Mouse (Mus musculus) heart, embryonic 13.5 days (tissue): ENCODE data around the gene Slco1a6. TPM values are rescaled to one million over a fixed set of nuclear protein-coding genes. Genes with fewer than 3 reads are reported as not detected.
"Not testable (repeated sequence)": the region's sequence is repeated elsewhere in the genome, so short reads cannot be mapped to it uniquely, and the experiment has no call there.

Experiments used
- ATAC-seq: fragments of 200-750 bp; cut with Nextera tagmentation; 2 replicates; pipeline ENCODE4 v1.8.0; 2017; ENCODE audit warnings: moderate TSS enrichment; ENCODE audit not compliant: insufficient number of reproducible peaks, low FRiP score, low TSS enrichment; ENCODE audit errors: extremely low read depth
- H3K27ac ChIP-seq: fragments of 300-500 bp; sonication (generic); replicated peaks from 2 replicates; pipeline ENCODE4 v1.5.1; 2015; ENCODE audit warnings: moderate library complexity, mild to moderate bottlenecking, inconsistent platforms
- H3K27me3 ChIP-seq: fragments of 300-500 bp; sonication (generic); replicated peaks from 2 replicates; pipeline ENCODE4 v1.6.1; 2015; ENCODE audit warnings: mild to moderate bottlenecking, inconsistent platforms
- H3K36me3 ChIP-seq: fragments of 300-500 bp; sonication (generic); 2 replicates; pipeline ENCODE4 v1.6.1; 2015; ENCODE audit warnings: mild to moderate bottlenecking, inconsistent platforms
- H3K4me1 ChIP-seq: fragments of 300-500 bp; sonication (generic); 2 replicates; pipeline ENCODE4 v1.6.1; 2015; ENCODE audit warnings: inconsistent platforms
- H3K4me2 ChIP-seq: fragments of 300-500 bp; sonication (generic); 2 replicates; pipeline ENCODE4 v1.6.1; 2015; ENCODE audit warnings: inconsistent platforms, mild to moderate bottlenecking, moderate library complexity
- H3K4me3 ChIP-seq: fragments of 300-500 bp; sonication (generic); 2 replicates; pipeline ENCODE4 v1.5.1; 2015; ENCODE audit warnings: moderate library complexity, mild to moderate bottlenecking, inconsistent platforms
- H3K9ac ChIP-seq: fragments of 300-500 bp; sonication (generic); 2 replicates; pipeline ENCODE4 v1.6.1; 2015; ENCODE audit warnings: inconsistent platforms, mild to moderate bottlenecking, moderate library complexity
- H3K9me3 ChIP-seq: fragments of 300-500 bp; sonication (generic); 2 replicates; pipeline ENCODE4 v1.6.1; 2016; ENCODE audit warnings: inconsistent platforms
- WGBS: fragments of 180-500 bp; shearing (Covaris S2); methylation state at CpG from one replicate; pipeline ENCODE4 v1.1.7; 2015; ENCODE audit warnings: mixed read lengths; 5-methylcytosine and 5-hydroxymethylcytosine counted together
- polyA plus RNA-seq: library from polyadenylated mRNA; unstranded; fragments of >200 nt; fragmentation: Nextera tagmentation; extraction: Ambion mirVana; gene quantifications from 2 replicates; pipeline ENCODE4 v1.2.1, GENCODE M21; 2015

Gene Slco1a6
- polyA plus RNA-seq, 1 experiment from 2014 or later, result not detected

DNA sequence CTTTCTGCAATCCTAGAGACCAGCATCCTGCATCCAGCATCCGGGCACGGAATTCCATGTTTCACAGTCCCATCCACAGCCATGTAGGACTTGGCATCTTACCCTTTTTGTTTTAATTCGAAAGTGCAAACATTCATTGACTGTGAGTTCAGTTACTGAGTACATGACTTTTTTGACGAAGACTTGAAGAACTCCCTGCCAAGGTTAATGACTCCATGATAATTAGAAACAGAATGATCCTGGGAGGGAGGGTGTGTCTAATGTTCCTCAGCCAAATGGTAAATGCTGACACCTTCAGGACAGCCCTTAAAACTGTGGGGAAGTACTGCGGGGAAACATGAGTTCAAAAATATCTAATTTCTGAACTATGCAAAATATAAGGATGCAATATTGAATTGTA lies 44.9 kb downstream of the Slco1a6 start:
- ATAC-seq, result no peak
- Histone ChIP-seq H3K9me3 (peaks cover 4% of the 10 kb centered on the region; the same call in 1 of the 2 replicates), H3K9ac (no peak overlapping the region), H3K36me3 (no peaks in the 10 kb centered on the region), H3K4me3 (no peak overlapping the region), H3K27me3 (no peaks in the 10 kb centered on the region), H3K4me2 (no peak overlapping the region), H3K27ac (no peak overlapping the region), H3K4me1 (no peaks in the 10 kb centered on the region)
- 73% methylated on average over 5 of the region's 5 CpGs for WGBS

GRCm38 (mm10) chr6:142161171-142161570 lies 47.1 kb downstream of the Slco1a6 start:
- 85% methylated on average over 2 of the region's 2 CpGs for WGBS
- no peak overlapping the region for H3K27ac ChIP-seq
- no peak overlapping the region for H3K4me2 ChIP-seq
- H3K4me1 ChIP-seq, result no peaks in the 10 kb centered on the region
- no peak for ATAC-seq
- H3K27me3 ChIP-seq, result no peaks in the 10 kb centered on the region
- H3K36me3 ChIP-seq, result no peaks in the 10 kb centered on the region
- H3K9me3 ChIP-seq, result no peaks in the 10 kb centered on the region
- H3K9ac ChIP-seq, result no peak overlapping the region
- no peak overlapping the region for H3K4me3 ChIP-seq

DNA sequence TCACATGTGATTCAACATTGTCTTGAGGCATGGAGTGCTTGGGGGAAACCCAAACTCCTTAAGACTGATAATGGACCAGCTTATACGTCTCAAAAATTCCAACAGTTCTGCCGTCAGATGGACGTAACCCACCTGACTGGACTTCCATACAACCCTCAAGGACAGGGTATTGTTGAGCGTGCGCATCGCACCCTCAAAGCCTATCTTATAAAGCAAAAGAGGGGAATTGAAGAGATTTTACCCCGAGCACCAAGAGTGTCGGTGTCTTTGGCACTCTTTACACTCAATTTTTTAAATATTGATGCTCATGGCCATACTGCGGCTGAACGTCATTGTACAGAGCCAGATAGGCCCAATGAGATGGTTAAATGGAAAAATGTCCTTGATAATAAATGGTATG lies 54.2 kb downstream of the Slco1a6 start:
- H3K27ac ChIP-seq, ATAC-seq, H3K27me3 ChIP-seq, H3K4me2 ChIP-seq, H3K9me3 ChIP-seq, H3K4me3 ChIP-seq, H3K9ac ChIP-seq, H3K36me3 ChIP-seq, H3K4me1 ChIP-seq: not testable (repeated sequence)
- 80% methylated on average over 5 of the region's 10 CpGs for WGBS

- no peaks in the 10 kb centered on the region for H3K36me3 ChIP-seq
- ATAC-seq, result no peak
- WGBS, result 86% methylated on average over 1 of the region's 1 CpGs
- no peak overlapping the region for H3K4me3 ChIP-seq
- no peak overlapping the region for H3K9ac ChIP-seq
- no peaks in the 10 kb centered on the region for H3K27me3 ChIP-seq
- no peak overlapping the region for H3K27ac ChIP-seq
- H3K9me3 ChIP-seq, result peaks cover 4% of the 10 kb centered on the region
- H3K4me2 ChIP-seq, result no peak overlapping the region
- no peaks in the 10 kb centered on the region for H3K4me1 ChIP-seq
Measured at GRCm38 (mm10) chr6:142148371-142148770, 60.0 kb downstream of the Slco1a6 start.

GRCm38 (mm10) chr6:142111667-142112305 lies 96.5 kb downstream of the Slco1a6 start:
- H3K4me2 ChIP-seq, result no peak overlapping the region
- 87% methylated on average over 3 of the region's 3 CpGs for WGBS
- no peaks in the 10 kb centered on the region for H3K27me3 ChIP-seq
- no peak for ATAC-seq
- H3K36me3 ChIP-seq, result no peaks in the 10 kb centered on the region
- H3K4me3 ChIP-seq, result no peak overlapping the region
- H3K9ac ChIP-seq, result no peak overlapping the region
- 0 out of 2 replicates have a peak, but pooled peaks cover 2% of the 10 kb centered on the region for H3K9me3 ChIP-seq
- no peaks in the 10 kb centered on the region for H3K4me1 ChIP-seq
- H3K27ac ChIP-seq, result no peak overlapping the region

- Histone ChIP-seq H3K4me3 (no peak overlapping the region), H3K36me3 (no peaks in the 10 kb centered on the region), H3K9me3 (no peaks in the 10 kb centered on the region), H3K27ac (no peak overlapping the region), H3K27me3 (no peaks in the 10 kb centered on the region), H3K4me2 (no peak overlapping the region), H3K4me1 (no peaks in the 10 kb centered on the region), H3K9ac (no peak overlapping the region)
- WGBS, result 72% methylated on average over 3 of the region's 3 CpGs
- ATAC-seq, result no peak
Measured at GRCm38 (mm10) chr6:142091126-142091525, 117.2 kb downstream of the Slco1a6 start.

GRCm38 (mm10) chr6:142058281-142058680 lies 150.0 kb downstream of the Slco1a6 start:
- H3K4me3 ChIP-seq, H3K4me1 ChIP-seq, H3K27ac ChIP-seq, H3K9me3 ChIP-seq, H3K27me3 ChIP-seq, ATAC-seq, H3K9ac ChIP-seq, H3K36me3 ChIP-seq, H3K4me2 ChIP-seq: not testable (repeated sequence)
- 66% methylated on average over 3 of the region's 3 CpGs for WGBS

DNA sequence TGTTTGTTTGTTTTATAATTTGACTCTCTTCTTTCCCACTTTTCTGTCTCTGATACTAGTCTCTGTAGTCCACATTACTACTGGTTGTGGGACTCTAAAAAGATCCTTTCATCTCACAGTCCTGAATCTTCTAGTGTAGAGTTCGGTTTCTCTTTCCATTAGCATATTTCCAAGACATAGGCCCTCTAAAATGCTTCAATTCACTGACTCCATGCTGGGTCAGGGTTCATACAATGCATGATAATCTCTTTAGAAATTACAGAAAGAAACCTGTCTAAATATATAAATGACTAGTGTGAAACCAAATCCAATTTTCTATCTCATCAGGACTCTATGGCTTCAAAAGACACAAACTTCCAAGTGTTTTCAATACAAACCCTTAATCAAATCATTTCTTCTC lies 160.6 kb downstream of the Slco1a6 start:
- H3K9ac ChIP-seq, result no peak overlapping the region
- H3K27ac ChIP-seq, result no peak overlapping the region
- no peak overlapping the region for H3K4me2 ChIP-seq
- H3K4me1 ChIP-seq, result no peaks in the 10 kb centered on the region
- WGBS, result 74% methylated on average over 1 of the region's 1 CpGs
- no peak for ATAC-seq
- no peak overlapping the region for H3K4me3 ChIP-seq
- H3K27me3 ChIP-seq, result no peaks in the 10 kb centered on the region
- no peaks in the 10 kb centered on the region for H3K36me3 ChIP-seq
- 0 out of 2 replicates have a peak, but pooled peaks cover 3% of the 10 kb centered on the region for H3K9me3 ChIP-seq

DNA sequence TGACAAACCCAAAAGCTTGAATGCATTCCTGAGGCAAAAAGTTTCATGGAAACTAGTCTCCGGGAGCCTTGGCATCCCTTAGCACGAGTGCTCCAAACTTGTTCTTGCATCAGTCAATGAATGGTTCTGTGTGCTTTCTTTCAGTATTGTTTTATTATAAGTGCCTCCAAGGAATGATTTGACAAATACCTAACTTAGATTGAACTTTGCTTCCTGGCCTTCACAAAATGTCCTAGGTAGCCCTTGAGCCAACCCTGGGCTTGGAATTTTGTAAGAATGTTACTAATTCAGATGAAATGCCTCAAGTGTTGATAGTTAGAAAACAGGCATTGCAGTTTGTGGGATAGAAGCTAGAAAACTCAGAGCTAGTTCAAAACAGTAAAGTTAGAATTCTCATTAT lies 162.6 kb downstream of the Slco1a6 start:
- no peak overlapping the region for H3K27ac ChIP-seq
- ATAC-seq, result no peak
- 82% methylated on average over 2 of the region's 2 CpGs for WGBS

DNA sequence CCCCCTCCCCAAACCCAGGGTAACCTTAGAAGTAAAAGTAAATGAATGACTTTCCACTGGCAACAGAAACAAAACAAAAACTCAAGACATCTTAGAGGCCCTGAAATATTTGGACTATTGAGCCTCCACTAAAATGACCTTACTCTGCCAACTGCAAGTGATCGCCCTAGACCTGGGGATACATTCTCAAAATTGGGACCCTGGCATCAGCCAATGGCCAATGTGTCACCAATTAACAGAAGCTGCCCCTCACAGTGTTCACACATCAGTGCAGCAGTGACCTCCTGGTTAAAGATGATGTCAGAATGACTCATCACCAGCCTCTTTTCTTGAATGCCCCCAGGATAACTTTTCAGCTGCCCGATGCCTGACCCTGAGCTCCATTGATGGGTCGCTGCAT lies 166.4 kb downstream of the Slco1a6 start:
- H3K4me2 ChIP-seq, result no peak overlapping the region
- no peak overlapping the region for H3K27ac ChIP-seq
- H3K9me3 ChIP-seq, result no peaks in the 10 kb centered on the region
- H3K9ac ChIP-seq, result no peak overlapping the region
- ATAC-seq, result no peak
- 75% methylated on average over 3 of the region's 3 CpGs for WGBS
- no peaks in the 10 kb centered on the region for H3K36me3 ChIP-seq
- H3K27me3 ChIP-seq, result no peaks in the 10 kb centered on the region
- H3K4me1 ChIP-seq, result no peaks in the 10 kb centered on the region
- no peak overlapping the region for H3K4me3 ChIP-seq

More for the DNA sequence above, 162.6 kb downstream of the Slco1a6 start:
- Histone ChIP-seq H3K9me3 (no peaks in the 10 kb centered on the region), H3K36me3 (no peaks in the 10 kb centered on the region), H3K4me3 (no peak overlapping the region), H3K9ac (no peak overlapping the region), H3K4me1 (no peaks in the 10 kb centered on the region), H3K4me2 (no peak overlapping the region), H3K27me3 (no peaks in the 10 kb centered on the region)

DNA sequence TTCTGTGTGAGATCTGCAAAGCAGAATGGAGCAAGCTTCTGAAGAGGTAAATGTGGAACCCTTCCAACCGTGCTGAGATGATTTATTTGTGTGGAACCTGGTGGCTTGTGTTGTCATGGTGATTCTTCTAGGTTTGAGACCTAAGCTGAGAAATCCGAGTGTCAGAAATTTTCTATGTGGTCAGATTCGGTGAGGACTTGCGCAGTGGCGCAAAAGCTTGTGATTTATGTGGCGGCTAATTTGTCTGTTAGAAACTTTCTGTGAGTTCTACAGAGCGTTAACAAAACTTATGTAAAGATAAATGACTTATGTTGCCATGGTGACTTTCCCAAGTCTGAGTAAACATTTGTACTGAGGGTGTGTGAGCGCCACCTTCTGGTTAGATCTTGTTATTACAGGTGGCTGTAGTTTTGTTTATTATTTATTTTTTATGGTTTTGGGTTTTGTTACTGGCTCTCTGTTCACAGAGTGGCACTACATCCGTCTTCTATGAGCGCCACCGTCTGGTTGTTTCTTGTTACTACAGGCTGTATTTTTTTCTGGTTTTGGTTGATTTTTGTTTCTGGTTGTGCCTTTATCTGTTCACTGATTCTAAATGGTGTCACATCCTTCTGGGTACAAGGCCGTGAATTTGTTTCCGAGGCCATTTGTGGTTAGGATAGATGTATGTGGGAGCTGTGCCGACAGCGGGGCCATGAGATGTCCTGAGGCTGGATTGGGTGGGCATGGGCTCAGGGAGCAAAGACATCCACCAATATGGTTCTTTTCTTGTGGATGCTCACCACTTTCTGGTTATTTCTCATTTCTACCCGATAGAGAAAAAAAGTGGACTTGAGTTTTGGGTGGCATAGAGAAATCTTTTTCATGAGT lies 167.8 kb downstream of the Slco1a6 start:
- Histone ChIP-seq H3K9me3 (no peaks in the 10 kb centered on the region), H3K36me3 (no peaks in the 10 kb centered on the region), H3K4me1 (no peaks in the 10 kb centered on the region), H3K27ac (no peak overlapping the region), H3K4me3 (no peak overlapping the region), H3K27me3 (no peaks in the 10 kb centered on the region), H3K4me2 (no peak overlapping the region), H3K9ac (no peak overlapping the region)
- 51% methylated on average over 16 of the region's 16 CpGs for WGBS
- no peak for ATAC-seq

GRCm38 (mm10) chr6:142035771-142036170 lies 172.6 kb downstream of the Slco1a6 start:
- no peak overlapping the region for H3K4me2 ChIP-seq
- no peaks in the 10 kb centered on the region for H3K9me3 ChIP-seq
- WGBS, result 58% methylated on average over 2 of the region's 2 CpGs
- no peaks in the 10 kb centered on the region for H3K27me3 ChIP-seq
- H3K4me1 ChIP-seq, result no peaks in the 10 kb centered on the region
- no peaks in the 10 kb centered on the region for H3K36me3 ChIP-seq
- ATAC-seq, result no peak
- no peak overlapping the region for H3K9ac ChIP-seq
- no peak overlapping the region for H3K27ac ChIP-seq
- no peak overlapping the region for H3K4me3 ChIP-seq
